Mouse (Mus musculus): ENCODE measurements around the gene Rab6a. TPM values are rescaled to one million over a fixed set of nuclear protein-coding genes. Genes with fewer than 3 reads are reported as not detected.

The Rab6a gene
- total and polyA plus RNA-seq, 2 experiments from 2014 or later, result 78.1 to 87.6 TPM

DNA sequence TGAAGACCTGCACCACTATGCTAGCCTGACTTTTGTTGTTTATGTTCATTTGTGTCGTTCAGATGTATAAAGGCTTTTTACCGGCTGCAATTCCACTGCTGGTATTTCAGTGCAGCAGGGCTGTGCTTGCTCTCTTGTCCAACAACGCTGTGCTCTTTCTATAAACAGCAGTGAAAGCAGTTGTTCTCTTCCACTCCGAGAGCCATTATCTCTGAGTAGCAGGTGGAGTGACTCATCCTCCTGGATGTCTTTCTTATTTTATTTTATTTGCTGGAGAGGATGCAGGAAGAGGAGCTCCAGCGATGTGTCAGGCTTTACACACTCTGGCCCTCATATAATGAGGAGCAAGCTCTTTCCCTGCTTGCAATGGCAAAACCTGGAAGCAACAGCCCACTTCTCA, 7.0 kb upstream of the Rab6a start:
- H3K36me3 ChIP-seq (replicated peaks; ENCODE audit: control insufficient read depth, insufficient read depth, low read length), result no peaks in the 10 kb centered on the region
- no peak for TF ChIP-seq EP300 (IDR thresholded peaks at IDR 0.05; ENCODE audit: low read depth)
- TF ChIP-seq CTCF (IDR thresholded peaks at IDR 0.05; ENCODE audit: low read depth), result no peak
- DNase-seq (ENCODE audit: low spot score) (no peak), ATAC-seq (ENCODE audit: insufficient read depth, low read depth) (no peak)
- H3K4me1 ChIP-seq (ENCODE audit: control insufficient read depth, insufficient read depth), result no peaks in the 10 kb centered on the region
- no peak overlapping the region for H3K4me3 ChIP-seq (ENCODE audit: low read depth, low read length)
- no peaks in the 10 kb centered on the region for H3K27me3 ChIP-seq (ENCODE audit: control insufficient read depth, insufficient read depth, low read length)
- no peaks in the 10 kb centered on the region for H3K9me3 ChIP-seq (replicated peaks; ENCODE audit: control insufficient read depth, low read length)
- H3K27ac ChIP-seq (ENCODE audit: low read depth), result no peak overlapping the region
- no peak overlapping the region for H3K9ac ChIP-seq (replicated peaks; ENCODE audit: low read depth, low read length)
- 47% methylated on average over 5 of the region's 5 CpGs for WGBS
- H3K4me2 ChIP-seq (ENCODE audit: low read depth, low read length), result no peak overlapping the region

DNA sequence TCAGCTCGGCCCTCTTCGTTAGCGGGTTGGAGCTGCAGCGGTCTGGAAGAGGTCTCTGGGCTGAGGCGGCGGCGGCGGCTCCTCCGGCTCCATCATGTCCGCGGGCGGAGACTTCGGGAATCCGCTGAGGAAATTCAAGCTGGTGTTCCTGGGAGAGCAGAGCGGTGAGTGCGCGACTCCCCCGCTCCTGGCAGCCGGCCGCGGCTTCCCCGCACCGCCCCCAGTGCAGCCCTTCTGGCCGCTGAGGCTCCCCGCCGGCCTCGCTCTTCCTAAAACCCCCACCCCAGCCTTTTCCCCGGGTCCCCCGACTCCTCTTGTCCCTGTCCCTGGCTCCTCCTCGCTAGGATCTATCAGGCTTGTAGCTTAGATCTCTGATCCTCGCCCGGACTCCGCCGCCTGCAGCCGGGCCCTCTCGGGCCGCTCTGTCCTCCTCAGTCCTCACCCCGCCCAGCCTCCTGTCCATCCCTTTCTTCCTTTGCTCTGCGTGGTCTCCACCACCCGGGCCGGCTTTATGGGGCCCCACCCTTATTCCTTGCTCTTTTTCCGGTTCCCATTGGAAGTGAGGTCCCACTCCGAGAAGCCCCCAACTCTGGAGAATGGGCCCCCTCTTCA, 1.0 kb downstream of the Rab6a start, which contains the start of gene Mrpl48:
Gene Mrpl48, minus strand, starts transcription at position 172 of the 612 bp plus-strand sequence.
- H3K4me1 ChIP-seq (ENCODE audit: control insufficient read depth, insufficient read depth), result peaks cover 10% of the 10 kb centered on the region
- H3K9ac ChIP-seq (replicated peaks; ENCODE audit: low read depth, low read length), result peak within 1 kb of the TSS; percentile 96
- H3K36me3 ChIP-seq (replicated peaks; ENCODE audit: control insufficient read depth, insufficient read depth, low read length), result no peaks in the 10 kb centered on the region
- no peaks in the 10 kb centered on the region for H3K9me3 ChIP-seq (replicated peaks; ENCODE audit: control insufficient read depth, low read length)
- H3K27ac ChIP-seq (ENCODE audit: low read depth), result peak within 1 kb of the TSS; percentile 96
- ATAC-seq (ENCODE audit: insufficient read depth, low read depth) (peak; percentile 24), DNase-seq (ENCODE audit: low spot score) (peak; percentile 59)
- H3K4me3 ChIP-seq (ENCODE audit: low read depth, low read length), result peak within 1 kb of the TSS; percentile 89
- no peaks in the 10 kb centered on the region for H3K27me3 ChIP-seq (ENCODE audit: control insufficient read depth, insufficient read depth, low read length)
- under 1% methylated on average over 33 of the region's 43 CpGs for WGBS
- peak within 1 kb of the TSS; percentile 91 for H3K4me2 ChIP-seq (ENCODE audit: low read depth, low read length)
- TF ChIP-seq EP300 (IDR thresholded peaks at IDR 0.05; ENCODE audit: low read depth), result no peak
- TF ChIP-seq CTCF (IDR thresholded peaks at IDR 0.05; ENCODE audit: low read depth), result no peak

GRCm38 (mm10) chr7:100608910-100609309, 1.7 kb downstream of the Rab6a start:
- DNase-seq (ENCODE audit: low spot score), result no peak
- no peaks in the 10 kb centered on the region for H3K9me3 ChIP-seq (replicated peaks; ENCODE audit: control insufficient read depth, low read length)
- ATAC-seq (ENCODE audit: insufficient read depth, low read depth), result no peak
- H3K4me1 ChIP-seq (ENCODE audit: control insufficient read depth, insufficient read depth), result peaks cover 10% of the 10 kb centered on the region
- peak overlapping the region; percentile 96 for H3K9ac ChIP-seq (replicated peaks; ENCODE audit: low read depth, low read length)
- no peaks in the 10 kb centered on the region for H3K27me3 ChIP-seq (ENCODE audit: control insufficient read depth, insufficient read depth, low read length)
- H3K27ac ChIP-seq (ENCODE audit: low read depth), result peak overlapping the region; percentile 96
- 10% methylated on average over 4 of the region's 4 CpGs for WGBS
- no peak for TF ChIP-seq CTCF (IDR thresholded peaks at IDR 0.05; ENCODE audit: low read depth)
- TF ChIP-seq EP300 (IDR thresholded peaks at IDR 0.05; ENCODE audit: low read depth), result no peak
- no peaks in the 10 kb centered on the region for H3K36me3 ChIP-seq (replicated peaks; ENCODE audit: control insufficient read depth, insufficient read depth, low read length)
- peak overlapping the region; percentile 91 for H3K4me2 ChIP-seq (ENCODE audit: low read depth, low read length)
- H3K4me3 ChIP-seq (ENCODE audit: low read depth, low read length), result peak overlapping the region; percentile 89

- Histone ChIP-seq H3K4me1 (ENCODE audit: control insufficient read depth, insufficient read depth) (0 out of 2 replicates have a peak, but pooled peaks cover 4% of the 10 kb centered on the region), H3K27ac (ENCODE audit: low read depth) (no peak overlapping the region), H3K9ac (replicated peaks; ENCODE audit: low read depth, low read length) (no peak overlapping the region), H3K4me3 (ENCODE audit: low read depth, low read length) (no peak overlapping the region), H3K4me2 (ENCODE audit: low read depth, low read length) (no peak overlapping the region), H3K36me3 (replicated peaks; ENCODE audit: control insufficient read depth, insufficient read depth, low read length) (no peaks in the 10 kb centered on the region), H3K9me3 (replicated peaks; ENCODE audit: control insufficient read depth, low read length) (no peaks in the 10 kb centered on the region), H3K27me3 (ENCODE audit: control insufficient read depth, insufficient read depth, low read length) (no peaks in the 10 kb centered on the region)
- no peak for ATAC-seq (ENCODE audit: insufficient read depth, low read depth)
- TF ChIP-seq EP300 (IDR thresholded peaks at IDR 0.05; ENCODE audit: low read depth), result no peak
- no peak for TF ChIP-seq CTCF (IDR thresholded peaks at IDR 0.05; ENCODE audit: low read depth)
- WGBS, result 82% methylated on average over 4 of the region's 4 CpGs
- no peak for DNase-seq (ENCODE audit: low spot score)
Observed at GRCm38 (mm10) chr7:100616121-100616857, 9.1 kb downstream of the Rab6a start.

DNA sequence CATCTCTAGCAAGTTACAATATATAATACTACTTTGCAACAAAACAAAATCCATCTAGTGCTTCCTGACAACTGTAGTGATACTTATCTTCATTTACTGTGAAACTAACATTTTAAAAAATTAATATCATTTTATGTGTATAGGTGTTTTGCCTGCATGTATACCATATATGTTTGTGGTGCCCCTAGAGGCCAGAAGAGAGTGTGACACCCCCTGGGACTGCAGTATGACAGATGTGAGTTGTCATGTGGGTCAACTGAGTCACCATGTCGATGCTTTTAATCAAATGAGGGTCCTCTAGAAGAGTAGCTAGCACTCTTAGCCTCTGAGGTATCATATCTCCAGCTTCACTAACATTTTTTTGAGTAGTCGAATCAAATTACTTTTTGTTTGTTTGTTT, 15.1 kb downstream of the Rab6a start:
- Histone ChIP-seq H3K4me2 (ENCODE audit: low read depth, low read length) (no peak overlapping the region), H3K9me3 (replicated peaks; ENCODE audit: control insufficient read depth, low read length) (no peaks in the 10 kb centered on the region), H3K4me1 (ENCODE audit: control insufficient read depth, insufficient read depth) (no peaks in the 10 kb centered on the region; the same call in 1 of the 2 replicates), H3K36me3 (replicated peaks; ENCODE audit: control insufficient read depth, insufficient read depth, low read length) (no peaks in the 10 kb centered on the region; the same call in 1 of the 2 replicates), H3K9ac (replicated peaks; ENCODE audit: low read depth, low read length) (no peak overlapping the region), H3K4me3 (ENCODE audit: low read depth, low read length) (no peak overlapping the region), H3K27me3 (ENCODE audit: control insufficient read depth, insufficient read depth, low read length) (no peaks in the 10 kb centered on the region), H3K27ac (ENCODE audit: low read depth) (no peak overlapping the region)
- no peak for DNase-seq (ENCODE audit: low spot score)
- peak; percentile 13; the same call in 1 of the 2 replicates for TF ChIP-seq CTCF (IDR thresholded peaks at IDR 0.05; ENCODE audit: low read depth)
- TF ChIP-seq EP300 (IDR thresholded peaks at IDR 0.05; ENCODE audit: low read depth), result no peak
- no peak for ATAC-seq (ENCODE audit: insufficient read depth, low read depth)
- 69% methylated on average over 2 of the region's 2 CpGs for WGBS
